Mouse (Mus musculus): ENCODE measurements around the gene Ift88. TPM values are rescaled to one million over a fixed set of nuclear protein-coding genes. Genes with fewer than 3 reads are reported as not detected.

The Ift88 gene
- total and polyA plus RNA-seq, 2 experiments from 2014 or later = 4.5 to 7.3 TPM

DNA sequence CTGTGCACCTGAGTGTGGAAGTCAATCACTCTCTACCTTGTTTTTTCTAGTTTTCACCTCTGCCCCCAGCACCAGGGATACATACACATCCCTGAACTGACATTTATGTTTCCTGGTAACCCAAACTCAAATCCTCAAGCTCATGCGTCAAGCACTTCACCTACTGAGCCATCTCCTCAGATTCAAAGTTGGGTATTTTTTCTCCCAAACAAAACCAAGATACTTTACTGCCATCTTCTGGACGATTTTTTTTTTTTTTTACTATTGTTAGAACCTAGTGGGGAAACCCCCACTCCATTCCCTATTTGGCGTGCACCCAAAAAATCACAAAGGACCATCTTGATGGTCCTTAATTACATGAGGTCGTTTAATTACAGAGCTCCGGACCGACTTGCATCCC is 14.8 kb upstream of the Ift88 start:
- TF ChIP-seq EP300 (IDR thresholded peaks at IDR 0.05; ENCODE audit: low read depth) (no peak), CTCF (IDR thresholded peaks at IDR 0.05; ENCODE audit: low read depth) (no peak; the same call in 1 of the 2 replicates)
- no peaks in the 10 kb centered on the region for H3K9me3 ChIP-seq (replicated peaks; ENCODE audit: control insufficient read depth, low read length)
- H3K9ac ChIP-seq (replicated peaks; ENCODE audit: low read depth, low read length) = no peak overlapping the region
- H3K4me3 ChIP-seq (ENCODE audit: low read depth, low read length) = no peak overlapping the region
- no peaks in the 10 kb centered on the region for H3K36me3 ChIP-seq (replicated peaks; ENCODE audit: control insufficient read depth, insufficient read depth, low read length)
- ATAC-seq (ENCODE audit: insufficient read depth, low read depth) (no peak), DNase-seq (ENCODE audit: low spot score) (peak; percentile 38)
- WGBS = 17% methylated on average over 6 of the region's 6 CpGs
- peaks cover 8% of the 10 kb centered on the region; the same call in 1 of the 2 replicates for H3K4me1 ChIP-seq (ENCODE audit: control insufficient read depth, insufficient read depth)
- H3K27ac ChIP-seq (ENCODE audit: low read depth) = no peak overlapping the region
- no peak overlapping the region for H3K4me2 ChIP-seq (ENCODE audit: low read depth, low read length)
- no peaks in the 10 kb centered on the region for H3K27me3 ChIP-seq (ENCODE audit: control insufficient read depth, insufficient read depth, low read length)

DNA sequence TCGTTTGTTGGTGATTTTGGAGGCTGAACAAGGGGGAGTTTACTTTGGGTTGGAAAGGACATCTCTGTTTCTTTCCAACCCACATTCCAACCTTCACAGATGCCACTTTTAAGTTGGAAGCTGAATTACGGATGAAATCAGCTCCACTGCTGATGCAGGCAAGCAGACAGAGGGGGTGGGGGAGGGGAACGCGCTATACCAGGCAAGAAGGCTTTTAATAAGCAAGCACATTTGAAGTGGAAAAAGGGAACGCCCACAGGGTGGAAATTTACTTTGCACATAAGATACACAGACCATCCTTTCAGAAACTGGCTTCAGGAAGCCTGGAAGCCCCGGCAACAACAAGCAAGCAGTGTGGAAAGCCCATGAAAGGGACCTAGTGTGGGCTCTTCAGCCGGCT is 11.7 kb upstream of the Ift88 start:
- ATAC-seq (ENCODE audit: insufficient read depth, low read depth) (no peak), DNase-seq (ENCODE audit: low spot score) (no peak)
- H3K27ac ChIP-seq (ENCODE audit: low read depth) = no peak overlapping the region
- H3K9ac ChIP-seq (replicated peaks; ENCODE audit: low read depth, low read length) = no peak overlapping the region
- H3K9me3 ChIP-seq (replicated peaks; ENCODE audit: control insufficient read depth, low read length) = no peaks in the 10 kb centered on the region
- H3K4me1 ChIP-seq (ENCODE audit: control insufficient read depth, insufficient read depth) = peaks cover 3% of the 10 kb centered on the region; the same call in 1 of the 2 replicates
- H3K4me2 ChIP-seq (ENCODE audit: low read depth, low read length) = no peak overlapping the region
- no peaks in the 10 kb centered on the region for H3K27me3 ChIP-seq (ENCODE audit: control insufficient read depth, insufficient read depth, low read length)
- WGBS = 48% methylated on average over 7 of the region's 7 CpGs
- no peak overlapping the region for H3K4me3 ChIP-seq (ENCODE audit: low read depth, low read length)
- TF ChIP-seq EP300 (IDR thresholded peaks at IDR 0.05; ENCODE audit: low read depth) = no peak
- TF ChIP-seq CTCF (IDR thresholded peaks at IDR 0.05; ENCODE audit: low read depth) = no peak
- H3K36me3 ChIP-seq (replicated peaks; ENCODE audit: control insufficient read depth, insufficient read depth, low read length) = no peaks in the 10 kb centered on the region

DNA sequence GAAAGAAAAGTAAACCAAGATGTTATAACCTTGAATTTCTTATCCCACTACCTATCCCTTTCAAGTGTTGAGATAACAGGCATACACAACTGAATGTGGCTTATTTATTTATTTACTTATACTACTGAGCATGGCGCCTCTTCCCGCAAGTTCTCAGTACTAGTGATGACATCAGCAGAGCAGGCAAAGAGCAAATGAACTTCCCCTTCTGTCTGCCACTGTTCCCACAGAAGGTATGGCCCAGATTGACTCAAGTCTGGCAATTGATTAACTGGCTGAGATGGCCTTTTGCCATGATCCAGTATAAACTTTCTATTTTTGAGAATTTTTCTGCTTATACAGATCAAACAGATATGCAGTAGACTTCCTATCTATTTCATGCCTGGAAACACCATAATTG is 6.7 kb upstream of the Ift88 start:
- H3K4me2 ChIP-seq (ENCODE audit: low read depth, low read length) = no peak overlapping the region
- H3K9ac ChIP-seq (replicated peaks; ENCODE audit: low read depth, low read length) = no peak overlapping the region
- ATAC-seq (ENCODE audit: insufficient read depth, low read depth) = no peak
- H3K4me1 ChIP-seq (ENCODE audit: control insufficient read depth, insufficient read depth) = no peaks in the 10 kb centered on the region
- 82% methylated on average over 2 of the region's 2 CpGs for WGBS
- DNase-seq (ENCODE audit: low spot score) = no peak
- TF ChIP-seq CTCF (IDR thresholded peaks at IDR 0.05; ENCODE audit: low read depth) (no peak), EP300 (IDR thresholded peaks at IDR 0.05; ENCODE audit: low read depth) (no peak)
- no peak overlapping the region for H3K27ac ChIP-seq (ENCODE audit: low read depth)
- no peak overlapping the region for H3K4me3 ChIP-seq (ENCODE audit: low read depth, low read length)
- H3K27me3 ChIP-seq (ENCODE audit: control insufficient read depth, insufficient read depth, low read length) = no peaks in the 10 kb centered on the region
- H3K9me3 ChIP-seq (replicated peaks; ENCODE audit: control insufficient read depth, low read length) = no peaks in the 10 kb centered on the region
- no peaks in the 10 kb centered on the region for H3K36me3 ChIP-seq (replicated peaks; ENCODE audit: control insufficient read depth, insufficient read depth, low read length)

DNA sequence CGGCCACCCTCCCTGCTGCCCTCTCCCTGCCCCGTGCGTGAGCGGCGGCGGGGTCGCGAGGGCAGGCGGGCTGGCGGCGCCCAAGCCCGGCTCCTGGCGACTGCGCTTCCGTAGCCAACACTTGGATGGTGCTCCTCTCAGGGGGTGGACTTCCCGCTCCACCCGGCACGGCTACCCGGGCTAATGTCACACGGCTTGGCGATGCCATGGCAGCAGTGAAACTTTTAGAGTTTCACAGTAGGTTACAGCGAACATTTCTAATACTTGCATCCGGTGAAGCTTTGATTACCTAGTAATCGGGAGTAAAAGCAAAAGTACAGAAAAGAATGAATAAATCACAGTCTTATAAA is 325 bp downstream of the Ift88 start:
- Histone ChIP-seq H3K9ac (replicated peaks; ENCODE audit: low read depth, low read length) (peak overlapping the region; percentile 62), H3K4me2 (ENCODE audit: low read depth, low read length) (peak overlapping the region; percentile 85), H3K27me3 (ENCODE audit: control insufficient read depth, insufficient read depth, low read length) (no peaks in the 10 kb centered on the region), H3K4me3 (ENCODE audit: low read depth, low read length) (peak overlapping the region; percentile 78), H3K9me3 (replicated peaks; ENCODE audit: control insufficient read depth, low read length) (no peaks in the 10 kb centered on the region), H3K36me3 (replicated peaks; ENCODE audit: control insufficient read depth, insufficient read depth, low read length) (no peaks in the 10 kb centered on the region), H3K4me1 (ENCODE audit: control insufficient read depth, insufficient read depth) (peaks cover 4% of the 10 kb centered on the region), H3K27ac (ENCODE audit: low read depth) (peak overlapping the region; percentile 7; the same call in 1 of the 2 replicates)
- WGBS = 6% methylated on average over 21 of the region's 24 CpGs
- DNase-seq (ENCODE audit: low spot score) (no peak), ATAC-seq (ENCODE audit: insufficient read depth, low read depth) (peak; percentile 69)
- no peak for TF ChIP-seq EP300 (IDR thresholded peaks at IDR 0.05; ENCODE audit: low read depth)
- no peak for TF ChIP-seq CTCF (IDR thresholded peaks at IDR 0.05; ENCODE audit: low read depth)

GRCm38 (mm10) chr14:57430451-57430850 is 6.6 kb downstream of the Ift88 start:
- DNase-seq (ENCODE audit: low spot score) (no peak), ATAC-seq (ENCODE audit: insufficient read depth, low read depth) (no peak)
- no peak for TF ChIP-seq EP300 (IDR thresholded peaks at IDR 0.05; ENCODE audit: low read depth)
- TF ChIP-seq CTCF (IDR thresholded peaks at IDR 0.05; ENCODE audit: low read depth) = no peak
- Histone ChIP-seq H3K4me3 (ENCODE audit: low read depth, low read length) (no peak overlapping the region), H3K9ac (replicated peaks; ENCODE audit: low read depth, low read length) (no peak overlapping the region), H3K9me3 (replicated peaks; ENCODE audit: control insufficient read depth, low read length) (no peaks in the 10 kb centered on the region), H3K4me1 (ENCODE audit: control insufficient read depth, insufficient read depth) (no peaks in the 10 kb centered on the region), H3K4me2 (ENCODE audit: low read depth, low read length) (no peak overlapping the region), H3K36me3 (replicated peaks; ENCODE audit: control insufficient read depth, insufficient read depth, low read length) (no peaks in the 10 kb centered on the region), H3K27ac (ENCODE audit: low read depth) (no peak overlapping the region), H3K27me3 (ENCODE audit: control insufficient read depth, insufficient read depth, low read length) (no peaks in the 10 kb centered on the region)
- WGBS = 67% methylated on average over 2 of the region's 2 CpGs

GRCm38 (mm10) chr14:57452516-57452915 is 28.7 kb downstream of the Ift88 start:
- no peak for ATAC-seq (ENCODE audit: insufficient read depth, low read depth)
- no peaks in the 10 kb centered on the region for H3K9me3 ChIP-seq (replicated peaks; ENCODE audit: control insufficient read depth, low read length)

More at GRCm38 (mm10) chr14:57452516-57452915, 28.7 kb downstream of the Ift88 start:
- Histone ChIP-seq H3K27ac (ENCODE audit: low read depth) (no peak overlapping the region), H3K9ac (replicated peaks; ENCODE audit: low read depth, low read length) (no peak overlapping the region), H3K4me3 (ENCODE audit: low read depth, low read length) (no peak overlapping the region), H3K4me1 (ENCODE audit: control insufficient read depth, insufficient read depth) (no peaks in the 10 kb centered on the region), H3K36me3 (replicated peaks; ENCODE audit: control insufficient read depth, insufficient read depth, low read length) (peaks cover 7% of the 10 kb centered on the region; the same call in 1 of the 2 replicates), H3K27me3 (ENCODE audit: control insufficient read depth, insufficient read depth, low read length) (no peaks in the 10 kb centered on the region), H3K4me2 (ENCODE audit: low read depth, low read length) (no peak overlapping the region)
- 63% methylated on average over 1 of the region's 1 CpGs for WGBS
- no peak for TF ChIP-seq CTCF (IDR thresholded peaks at IDR 0.05; ENCODE audit: low read depth)
- no peak for TF ChIP-seq EP300 (IDR thresholded peaks at IDR 0.05; ENCODE audit: low read depth)
- DNase-seq (ENCODE audit: low spot score) = no peak
